ENCODE assay signal across 8 mouse cellular contexts in the genomic region with DNA sequence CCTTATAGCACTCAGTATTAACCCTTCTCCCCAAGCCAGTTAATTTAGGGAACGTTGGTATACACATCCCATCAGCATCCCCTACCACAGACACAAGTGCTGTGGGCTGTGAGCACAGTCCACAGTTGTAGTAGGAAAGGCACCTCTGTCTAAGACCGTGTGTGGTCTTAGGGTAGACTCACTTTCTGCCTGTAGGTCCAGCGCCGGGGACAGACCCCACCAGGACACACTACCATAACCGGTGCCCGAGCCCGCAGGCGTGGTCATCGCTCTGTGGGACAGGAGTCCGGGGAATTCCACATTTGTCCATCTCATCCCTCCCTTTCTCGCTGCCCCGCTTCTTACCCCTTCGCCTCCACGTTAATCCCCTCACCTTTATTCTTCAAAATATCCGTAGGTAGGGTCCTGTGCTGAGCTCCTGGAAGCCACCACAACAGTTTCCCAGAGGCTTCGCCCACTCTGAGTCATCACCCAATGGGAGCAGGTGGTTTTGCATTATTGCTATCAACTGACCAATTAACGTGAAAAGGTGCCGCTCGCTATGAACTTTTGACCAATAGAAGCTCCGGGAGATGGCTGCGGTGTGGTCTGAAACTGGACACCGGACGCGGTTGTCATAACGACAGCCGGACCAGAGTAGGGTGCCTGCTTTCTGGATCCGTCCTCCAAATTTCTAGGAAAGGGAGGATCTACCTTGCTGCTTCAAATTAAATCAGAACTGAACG. TPM values are rescaled to one million over a fixed set of nuclear protein-coding genes. Genes with fewer than 3 reads are reported as not detected.
DNase-seq lines count a peak whose midpoint lies in the region; ATAC-seq lines count a peak whose summit lies in the region.

A gene (minus strand): TSS at position 449 of the 725 bp plus-strand sequence.

- peak; percentile 89 for ATAC-seq in forebrain, embryonic 12.5 days (ENCODE audit: low FRiP score)
- ATAC-seq in limb, embryonic 12.5 days (ENCODE audit: insufficient number of reproducible peaks, insufficient read depth, low FRiP score, low TSS enrichment, low read depth) = peak; percentile 91
- ATAC-seq in midbrain, embryonic 11.5 days (ENCODE audit: low FRiP score) = peak; percentile 95
- no peak for ATAC-seq in cerebellum, adult (ENCODE audit: insufficient number of reproducible peaks, low FRiP score, low TSS enrichment)

- WGBS in forebrain, embryonic 12.5 days = 3% methylated on average over 28 of the region's 28 CpGs
- 3% methylated on average over 28 of the region's 28 CpGs for WGBS in hindbrain, embryonic 10.5 days
- 3% methylated on average over 28 of the region's 28 CpGs for WGBS in limb, embryonic 12.5 days
- WGBS in midbrain, embryonic 11.5 days = 3% methylated on average over 28 of the region's 28 CpGs

- H3K4me1 ChIP-seq in forebrain, embryonic 12.5 days = peaks cover 11% of the 10 kb centered on the region
- peaks cover 23% of the 10 kb centered on the region for H3K4me1 ChIP-seq in hindbrain, embryonic 10.5 days (replicated peaks)
- H3K4me1 ChIP-seq in limb, embryonic 12.5 days (replicated peaks) = peaks cover 11% of the 10 kb centered on the region
- 0 out of 2 replicates have a peak, but pooled peaks cover 7% of the 10 kb centered on the region for H3K4me1 ChIP-seq in midbrain, embryonic 11.5 days (ENCODE audit: control insufficient read depth, insufficient read depth, low read length)

- H3K27ac ChIP-seq in forebrain, embryonic 12.5 days = no peak within 1 kb of the TSS
- H3K27ac ChIP-seq in hindbrain, embryonic 10.5 days = peak within 1 kb of the TSS; percentile 67
- no peak within 1 kb of the TSS for H3K27ac ChIP-seq in limb, embryonic 12.5 days
- H3K27ac ChIP-seq in midbrain, embryonic 11.5 days (ENCODE audit: low read depth, low read length) = no peak within 1 kb of the TSS

- H3K27me3 ChIP-seq in forebrain, embryonic 12.5 days = peaks cover 15% of the 10 kb centered on the region; the same call in 1 of the 2 replicates
- H3K27me3 ChIP-seq in hindbrain, embryonic 10.5 days (ENCODE audit: insufficient read depth, poor library complexity, severe bottlenecking) = peaks cover 36% of the 10 kb centered on the region
- H3K27me3 ChIP-seq in limb, embryonic 12.5 days = 0 out of 2 replicates have a peak, but pooled peaks cover 4% of the 10 kb centered on the region
- H3K27me3 ChIP-seq in midbrain, embryonic 11.5 days (ENCODE audit: control insufficient read depth, insufficient read depth, low read length) = peaks cover 1% of the 10 kb centered on the region

- H3K36me3 ChIP-seq in forebrain, embryonic 12.5 days (replicated peaks) = no peaks in the 10 kb centered on the region
- no peaks in the 10 kb centered on the region for H3K36me3 ChIP-seq in hindbrain, embryonic 10.5 days
- H3K36me3 ChIP-seq in limb, embryonic 12.5 days = no peaks in the 10 kb centered on the region
- no peaks in the 10 kb centered on the region for H3K36me3 ChIP-seq in midbrain, embryonic 11.5 days (ENCODE audit: control insufficient read depth, insufficient read depth, low read length)

- peak; percentile 56 for DNase-seq in gastrocnemius, adult 18-20 months (ENCODE audit: low spot score)
- DNase-seq in gastrocnemius, postnatal 36 days = no peak
- DNase-seq in hindbrain, embryonic 10.5 days (ENCODE audit: low spot score) = peak; percentile 89
- peak; percentile 95 for DNase-seq in midbrain, embryonic 11.5 days (ENCODE audit: low spot score, missing footprints)
- peak; percentile 83 for DNase-seq in testis, postnatal 14 days (ENCODE audit: low spot score)

- intact Hi-C loops in gastrocnemius, postnatal 36 days (cut with DNase I) = no loop called here

- peak within 1 kb of the TSS; percentile 39 for H3K4me3 ChIP-seq in forebrain, embryonic 12.5 days (replicated peaks)
- peak within 1 kb of the TSS; percentile 59 for H3K4me3 ChIP-seq in hindbrain, embryonic 10.5 days
- peak within 1 kb of the TSS; percentile 45 for H3K4me3 ChIP-seq in limb, embryonic 12.5 days (replicated peaks)
- peak within 1 kb of the TSS; percentile 40 for H3K4me3 ChIP-seq in midbrain, embryonic 11.5 days (ENCODE audit: low read depth, low read length)

- no peaks in the 10 kb centered on the region for H3K9me3 ChIP-seq in forebrain, embryonic 12.5 days
- no peaks in the 10 kb centered on the region for H3K9me3 ChIP-seq in hindbrain, embryonic 10.5 days
- no peaks in the 10 kb centered on the region for H3K9me3 ChIP-seq in limb, embryonic 12.5 days
- no peaks in the 10 kb centered on the region for H3K9me3 ChIP-seq in midbrain, embryonic 11.5 days (ENCODE audit: control insufficient read depth, low read length)

- H3K4me2 ChIP-seq in forebrain, embryonic 12.5 days = peak within 1 kb of the TSS; percentile 64
- peak within 1 kb of the TSS; percentile 73 for H3K4me2 ChIP-seq in limb, embryonic 12.5 days
- H3K4me2 ChIP-seq in midbrain, embryonic 11.5 days = peak within 1 kb of the TSS; percentile 65

- H3K9ac ChIP-seq in forebrain, embryonic 12.5 days = peak within 1 kb of the TSS; percentile 51
- H3K9ac ChIP-seq in limb, embryonic 12.5 days (replicated peaks) = no peak within 1 kb of the TSS; the same call in 1 of the 2 replicates
- H3K9ac ChIP-seq in midbrain, embryonic 11.5 days (ENCODE audit: low read length) = peak within 1 kb of the TSS; percentile 38; the same call in 1 of the 2 replicates

RNA-seq across cellular contexts. Expression of the gene that starts here (rescaled TPM):
- not detected for total RNA-seq in gastrocnemius, adult 18-20 months (2021)
- total RNA-seq in gastrocnemius, postnatal 36 days (2021) = not detected
- polyA plus RNA-seq in forebrain, embryonic 12.5 days (2016; fragmentation: Nextera tagmentation; extraction: Ambion mirVana) = 1.7 and 2.9 TPM in 2 replicates
- 2.5 and 2.9 TPM in 2 replicates for polyA plus RNA-seq in hindbrain, embryonic 10.5 days (2016; fragmentation: Nextera tagmentation; extraction: Ambion mirVana)
- polyA plus RNA-seq in limb, embryonic 12.5 days (2016; fragmentation: Nextera tagmentation; extraction: Ambion mirVana) = 3.7 and 4.1 TPM in 2 replicates
- 0.85 and 1.1 TPM in 2 replicates for polyA plus RNA-seq in midbrain, embryonic 11.5 days (2014; fragmentation: Nextera tagmentation; extraction: Ambion mirVana)

Comparison
In these comparisons a context has a peak if more than half of its experiments do, and no peak if none do; other contexts are left out.
1. Peak in DNase-seq in gastrocnemius, adult 18-20 months; RNA of the gene not detected or under 1 TPM.
2. DNase-seq: peak in hindbrain, embryonic 10.5 days (single experiment), midbrain, embryonic 11.5 days (single experiment) and testis, postnatal 14 days (single experiment); none in gastrocnemius, postnatal 36 days (0 of 2).
3. Peak in every context shown above with its lines, with median percentiles within 50 percentile points of each other: H3K4me2 ChIP-seq and H3K4me3 ChIP-seq.